Mouse (Mus musculus): ENCODE measurements at regions not wholly inside any gene's neighbourhood (a gene's known extent, or its start where the extent isn't known, plus 50 kb on each side); places are given as distances from the start of the nearest gene placed in this dataset.
A peak's percentile ranks its signal among the peaks of the same experiment; 100 is the strongest.

DNA sequence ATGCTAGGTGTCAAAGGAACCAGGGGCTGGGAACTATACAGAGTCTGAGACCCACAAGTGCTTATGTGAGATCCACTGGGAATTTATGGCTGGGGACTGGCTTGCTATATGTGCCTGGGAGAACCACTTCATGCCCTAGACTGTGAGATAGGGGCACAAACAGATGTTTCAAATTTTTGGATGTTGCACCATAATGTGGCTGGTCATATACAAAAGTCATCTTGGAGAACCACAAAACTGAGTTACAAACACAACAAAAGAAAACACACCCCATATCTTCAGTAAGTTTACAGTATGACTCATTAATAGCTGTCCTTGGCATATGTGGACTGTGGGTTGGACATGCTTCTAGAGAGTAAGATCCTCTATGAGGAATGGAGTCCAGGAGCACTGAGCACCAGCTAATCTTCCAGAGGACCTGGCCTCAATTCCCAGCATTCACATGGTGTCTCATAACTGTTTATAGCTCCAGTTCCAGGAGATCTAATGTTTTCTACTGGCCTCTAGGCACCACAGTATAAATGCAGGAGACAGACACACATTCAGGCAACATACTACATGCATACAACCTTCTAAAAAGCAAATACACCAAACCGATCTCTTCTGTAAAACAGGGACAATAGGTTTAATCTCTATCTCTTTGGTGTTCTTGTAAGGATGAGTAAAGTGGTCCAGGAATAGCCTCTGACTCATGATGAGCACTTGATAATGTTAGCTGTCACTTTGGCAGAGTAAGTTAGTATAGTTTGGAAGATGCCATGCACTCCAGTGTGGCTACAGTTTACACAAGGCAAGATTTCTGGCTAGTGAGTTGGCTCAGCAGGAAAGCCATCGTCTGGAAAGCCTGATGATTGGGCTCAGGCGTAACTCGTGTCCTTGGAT, 132.0 kb upstream of the Ptbp2 start:
- H3K4me3 ChIP-seq (ENCODE audit: low read length), result no peak overlapping the region
- H3K4me2 ChIP-seq (ENCODE audit: low read depth, low read length), result no peak overlapping the region
- ATAC-seq (ENCODE audit: low read depth), result no peak
- 70% methylated on average over 4 of the region's 4 CpGs for WGBS
- no peaks in the 10 kb centered on the region for H3K4me1 ChIP-seq (replicated peaks; ENCODE audit: control insufficient read depth, insufficient read depth, low read length)
- H3K9me3 ChIP-seq (ENCODE audit: control insufficient read depth, low read length), result no peaks in the 10 kb centered on the region
- no peak overlapping the region for H3K9ac ChIP-seq (ENCODE audit: low read length)
- no peaks in the 10 kb centered on the region for H3K27me3 ChIP-seq (ENCODE audit: control insufficient read depth, insufficient read depth, low read depth, low read length)
- no peaks in the 10 kb centered on the region for H3K36me3 ChIP-seq (ENCODE audit: control insufficient read depth, insufficient read depth, low read length)
- no peak overlapping the region for H3K27ac ChIP-seq (ENCODE audit: low read length)

DNA sequence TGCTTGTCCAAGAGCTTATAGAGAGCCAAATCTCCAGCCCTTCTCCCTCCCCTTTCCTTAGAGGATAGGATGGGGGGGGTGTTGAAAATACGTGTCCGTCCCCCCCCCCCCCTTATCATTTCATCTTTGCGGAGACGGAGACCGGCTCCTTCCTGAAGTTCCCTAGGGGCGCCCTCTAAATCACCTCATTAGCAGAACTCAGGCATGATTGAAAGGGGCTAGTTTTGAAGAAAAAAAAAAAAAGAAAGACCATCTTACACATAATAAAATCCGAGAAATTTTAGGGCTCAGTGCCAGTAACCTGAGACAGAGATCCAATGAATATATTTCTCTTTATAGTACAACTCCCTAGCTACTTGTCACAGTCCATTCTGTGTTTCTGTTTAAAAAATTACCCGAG, 127.3 kb upstream of the Ptbp2 start:
- H3K4me3 ChIP-seq (ENCODE audit: low read length), result no peak overlapping the region
- peak; percentile 45; the same call in 1 of the 2 replicates for ATAC-seq (ENCODE audit: low read depth)
- no peaks in the 10 kb centered on the region for H3K9me3 ChIP-seq (ENCODE audit: control insufficient read depth, low read length)
- H3K27me3 ChIP-seq (ENCODE audit: control insufficient read depth, insufficient read depth, low read depth, low read length), result no peaks in the 10 kb centered on the region
- no peak overlapping the region for H3K4me2 ChIP-seq (ENCODE audit: low read depth, low read length)
- H3K9ac ChIP-seq (ENCODE audit: low read length), result no peak overlapping the region
- WGBS, result 29% methylated on average over 7 of the region's 8 CpGs
- H3K4me1 ChIP-seq (replicated peaks; ENCODE audit: control insufficient read depth, insufficient read depth, low read length), result no peaks in the 10 kb centered on the region
- H3K36me3 ChIP-seq (ENCODE audit: control insufficient read depth, insufficient read depth, low read length), result no peaks in the 10 kb centered on the region
- no peak overlapping the region for H3K27ac ChIP-seq (ENCODE audit: low read length)

GRCm38 (mm10) chr3:119904244-119904643, 120.0 kb upstream of the Ptbp2 start:
- Histone ChIP-seq H3K9me3 (ENCODE audit: control insufficient read depth, low read length) (no peaks in the 10 kb centered on the region), H3K9ac (ENCODE audit: low read length) (no peak overlapping the region), H3K36me3 (ENCODE audit: control insufficient read depth, insufficient read depth, low read length) (no peaks in the 10 kb centered on the region), H3K4me3 (ENCODE audit: low read length) (no peak overlapping the region), H3K4me2 (ENCODE audit: low read depth, low read length) (no peak overlapping the region), H3K4me1 (replicated peaks; ENCODE audit: control insufficient read depth, insufficient read depth, low read length) (no peaks in the 10 kb centered on the region), H3K27ac (ENCODE audit: low read length) (no peak overlapping the region), H3K27me3 (ENCODE audit: control insufficient read depth, insufficient read depth, low read depth, low read length) (no peaks in the 10 kb centered on the region)
- WGBS, result 70% methylated on average over 3 of the region's 3 CpGs
- ATAC-seq (ENCODE audit: low read depth), result no peak

DNA sequence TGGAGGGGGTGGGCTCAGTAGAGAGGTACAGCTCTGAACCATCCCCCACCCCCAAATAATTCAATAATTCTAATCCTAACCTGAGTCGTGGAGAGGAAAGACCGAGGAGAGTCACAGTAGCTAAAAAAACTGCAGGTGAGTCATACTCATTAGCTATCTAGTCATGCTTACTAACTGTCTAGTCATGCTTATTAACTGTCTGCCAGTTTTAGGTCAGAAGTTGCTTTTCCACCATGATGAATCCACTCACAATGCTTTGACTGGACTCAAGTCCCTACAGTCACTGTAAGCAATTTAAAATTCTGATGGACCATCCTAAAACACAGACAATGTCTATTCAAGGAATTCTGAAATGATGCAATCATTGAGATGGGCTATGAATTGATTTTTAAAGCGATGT, 110.9 kb upstream of the Ptbp2 start:
- WGBS, result 86% methylated on average over 3 of the region's 3 CpGs

DNA sequence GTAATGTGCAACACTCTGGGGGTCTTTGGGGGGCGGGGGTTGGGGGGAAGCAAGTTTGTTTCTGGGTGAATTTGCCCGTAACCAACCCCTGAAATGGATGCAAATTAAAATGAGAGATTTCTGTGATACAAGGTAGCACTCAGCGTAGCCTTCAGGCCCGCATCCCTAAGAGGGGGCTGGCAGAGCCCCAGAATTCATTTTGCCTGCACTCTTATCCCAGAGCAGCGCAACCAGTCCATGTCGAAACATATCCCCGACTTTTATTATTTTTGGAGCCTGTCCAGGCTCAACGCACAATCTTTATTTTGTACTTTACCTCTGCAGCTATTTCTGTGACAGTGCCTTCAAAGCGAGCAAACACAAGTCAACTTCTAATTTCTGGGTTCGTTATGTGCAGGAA, 109.8 kb upstream of the Ptbp2 start:
- Histone ChIP-seq H3K27me3 (ENCODE audit: control insufficient read depth, insufficient read depth, low read depth, low read length) (no peaks in the 10 kb centered on the region), H3K36me3 (ENCODE audit: control insufficient read depth, insufficient read depth, low read length) (no peaks in the 10 kb centered on the region), H3K4me1 (replicated peaks; ENCODE audit: control insufficient read depth, insufficient read depth, low read length) (peaks cover 12% of the 10 kb centered on the region), H3K4me2 (ENCODE audit: low read depth, low read length) (peak overlapping the region; percentile 51), H3K9ac (ENCODE audit: low read length) (no peak overlapping the region), H3K27ac (ENCODE audit: low read length) (no peak overlapping the region), H3K4me3 (ENCODE audit: low read length) (no peak overlapping the region; the same call in 1 of the 2 replicates), H3K9me3 (ENCODE audit: control insufficient read depth, low read length) (no peaks in the 10 kb centered on the region)
- WGBS, result 22% methylated on average over 10 of the region's 10 CpGs
- ATAC-seq (ENCODE audit: low read depth), result peak; percentile 73

More for the DNA sequence above, 110.9 kb upstream of the Ptbp2 start:
- Histone ChIP-seq H3K4me3 (ENCODE audit: low read length) (no peak overlapping the region), H3K4me1 (replicated peaks; ENCODE audit: control insufficient read depth, insufficient read depth, low read length) (peaks cover 12% of the 10 kb centered on the region), H3K27me3 (ENCODE audit: control insufficient read depth, insufficient read depth, low read depth, low read length) (no peaks in the 10 kb centered on the region), H3K27ac (ENCODE audit: low read length) (no peak overlapping the region), H3K9me3 (ENCODE audit: control insufficient read depth, low read length) (no peaks in the 10 kb centered on the region), H3K4me2 (ENCODE audit: low read depth, low read length) (no peak overlapping the region), H3K36me3 (ENCODE audit: control insufficient read depth, insufficient read depth, low read length) (no peaks in the 10 kb centered on the region), H3K9ac (ENCODE audit: low read length) (no peak overlapping the region)
- ATAC-seq (ENCODE audit: low read depth), result no peak

DNA sequence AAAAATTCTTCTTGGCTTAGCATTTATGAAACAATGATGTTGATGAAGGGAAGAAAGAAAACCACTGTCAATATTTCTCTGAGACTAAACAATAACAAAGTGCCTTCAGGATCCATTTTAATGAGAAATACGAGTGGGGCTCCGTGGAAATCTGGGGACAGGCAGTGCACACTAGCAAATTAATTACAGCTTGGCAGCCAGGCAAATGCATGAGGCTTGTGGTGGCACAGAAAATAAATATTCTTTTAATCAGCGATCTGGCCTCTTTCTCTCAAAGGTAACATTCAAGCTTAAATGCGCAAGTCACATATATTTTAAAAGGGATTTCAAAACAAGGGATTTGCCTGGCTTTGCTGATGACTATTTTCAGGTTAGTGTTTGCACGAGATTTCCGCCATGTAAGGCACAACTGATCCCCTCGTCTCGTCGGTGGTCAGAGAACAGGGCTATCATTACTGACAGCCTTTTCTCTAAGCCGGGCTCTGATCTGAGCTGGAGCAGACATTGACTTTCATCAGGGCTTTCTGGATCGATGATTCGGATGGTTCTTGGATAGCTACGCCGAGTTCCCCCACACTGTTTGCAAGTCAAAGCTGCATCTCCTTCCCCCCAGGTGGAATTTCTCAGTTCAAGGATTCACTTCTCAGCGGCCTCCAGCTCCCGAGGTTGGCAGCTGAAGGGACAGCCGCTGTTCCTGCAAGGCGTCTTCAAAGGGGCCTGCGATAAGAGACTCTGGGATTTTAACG, 109.1 kb upstream of the Ptbp2 start:
- no peak for ATAC-seq (ENCODE audit: low read depth)
- WGBS, result 16% methylated on average over 20 of the region's 20 CpGs
- peak overlapping the region; percentile 55; the same call in 1 of the 2 replicates for H3K9ac ChIP-seq (ENCODE audit: low read length)
- H3K27me3 ChIP-seq (ENCODE audit: control insufficient read depth, insufficient read depth, low read depth, low read length), result no peaks in the 10 kb centered on the region
- no peaks in the 10 kb centered on the region for H3K36me3 ChIP-seq (ENCODE audit: control insufficient read depth, insufficient read depth, low read length)
- H3K4me2 ChIP-seq (ENCODE audit: low read depth, low read length), result peak overlapping the region; percentile 51
- H3K9me3 ChIP-seq (ENCODE audit: control insufficient read depth, low read length), result no peaks in the 10 kb centered on the region
- H3K4me3 ChIP-seq (ENCODE audit: low read length), result peak overlapping the region; percentile 29
- H3K27ac ChIP-seq (ENCODE audit: low read length), result no peak overlapping the region
- peaks cover 12% of the 10 kb centered on the region for H3K4me1 ChIP-seq (replicated peaks; ENCODE audit: control insufficient read depth, insufficient read depth, low read length)

DNA sequence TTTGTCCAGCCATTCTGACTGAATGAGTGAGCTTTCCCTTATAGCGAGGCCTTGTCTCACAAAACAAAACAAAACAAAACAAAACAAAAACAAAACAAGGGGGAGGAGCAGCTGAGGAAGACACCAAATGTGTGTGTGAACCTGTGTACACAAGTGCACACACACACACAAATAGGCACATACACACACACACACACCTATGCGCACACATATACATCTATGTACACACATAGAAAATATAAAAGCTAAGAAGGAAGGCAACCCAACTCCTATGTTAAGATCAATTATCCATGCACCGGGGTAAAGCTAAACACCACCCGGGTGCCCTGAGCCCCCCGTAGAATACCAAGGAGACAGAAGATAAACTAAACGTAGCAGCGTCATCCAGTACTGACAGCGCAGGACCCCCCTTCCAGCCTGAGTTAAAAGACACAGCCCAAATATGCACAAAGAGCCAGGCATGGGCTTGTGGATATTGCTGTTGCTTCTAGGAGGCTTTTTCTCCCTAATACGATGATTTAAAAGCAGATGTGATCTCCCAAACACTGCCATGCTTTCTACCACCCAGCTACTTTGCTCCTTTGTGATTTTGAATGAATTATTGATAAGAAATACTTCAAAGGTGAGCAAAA, 108.4 kb upstream of the Ptbp2 start:
- Histone ChIP-seq H3K4me1 (replicated peaks; ENCODE audit: control insufficient read depth, insufficient read depth, low read length) (peaks cover 12% of the 10 kb centered on the region), H3K4me2 (ENCODE audit: low read depth, low read length) (no peak overlapping the region), H3K36me3 (ENCODE audit: control insufficient read depth, insufficient read depth, low read length) (no peaks in the 10 kb centered on the region), H3K4me3 (ENCODE audit: low read length) (no peak overlapping the region), H3K27me3 (ENCODE audit: control insufficient read depth, insufficient read depth, low read depth, low read length) (no peaks in the 10 kb centered on the region), H3K9ac (ENCODE audit: low read length) (no peak overlapping the region), H3K27ac (ENCODE audit: low read length) (no peak overlapping the region), H3K9me3 (ENCODE audit: control insufficient read depth, low read length) (no peaks in the 10 kb centered on the region)
- 67% methylated on average over 9 of the region's 9 CpGs for WGBS
- ATAC-seq (ENCODE audit: low read depth), result no peak

- WGBS, result 28% methylated on average over 4 of the region's 4 CpGs
- Histone ChIP-seq H3K4me2 (ENCODE audit: low read depth, low read length) (no peak overlapping the region), H3K4me3 (ENCODE audit: low read length) (no peak overlapping the region), H3K9me3 (ENCODE audit: control insufficient read depth, low read length) (peaks cover 4% of the 10 kb centered on the region; the same call in 1 of the 2 replicates), H3K4me1 (replicated peaks; ENCODE audit: control insufficient read depth, insufficient read depth, low read length) (peaks cover 12% of the 10 kb centered on the region), H3K9ac (ENCODE audit: low read length) (no peak overlapping the region), H3K27me3 (ENCODE audit: control insufficient read depth, insufficient read depth, low read depth, low read length) (no peaks in the 10 kb centered on the region), H3K36me3 (ENCODE audit: control insufficient read depth, insufficient read depth, low read length) (no peaks in the 10 kb centered on the region), H3K27ac (ENCODE audit: low read length) (no peak overlapping the region)
- ATAC-seq (ENCODE audit: low read depth), result peak; percentile 64; the same call in 1 of the 2 replicates
These were observed 106.6 kb upstream of the Ptbp2 start for GRCm38 (mm10) chr3:119890911-119891310.

- no peak for ATAC-seq (ENCODE audit: low read depth)
- H3K4me1 ChIP-seq (replicated peaks; ENCODE audit: control insufficient read depth, insufficient read depth, low read length), result peaks cover 5% of the 10 kb centered on the region; the same call in 1 of the 2 replicates
- H3K9ac ChIP-seq (ENCODE audit: low read length), result no peak overlapping the region
- 71% methylated on average over 3 of the region's 3 CpGs for WGBS
- H3K4me3 ChIP-seq (ENCODE audit: low read length), result no peak overlapping the region
- no peaks in the 10 kb centered on the region for H3K36me3 ChIP-seq (ENCODE audit: control insufficient read depth, insufficient read depth, low read length)
- H3K9me3 ChIP-seq (ENCODE audit: control insufficient read depth, low read length), result peaks cover 4% of the 10 kb centered on the region; the same call in 1 of the 2 replicates
- H3K27me3 ChIP-seq (ENCODE audit: control insufficient read depth, insufficient read depth, low read depth, low read length), result no peaks in the 10 kb centered on the region
- H3K27ac ChIP-seq (ENCODE audit: low read length), result no peak overlapping the region
- H3K4me2 ChIP-seq (ENCODE audit: low read depth, low read length), result no peak overlapping the region
These were observed 104.2 kb upstream of the Ptbp2 start for GRCm38 (mm10) chr3:119888487-119888886.
